ENCODE assay signal across 8 mouse cellular contexts in genomic region chr13:52501686-52502085, GRCm38 (mm10). TPM values are rescaled to one million over a fixed set of nuclear protein-coding genes. Genes with fewer than 3 reads are reported as not detected.
A peak's percentile ranks its signal among the peaks of the same experiment; 100 is the strongest.
DNase-seq lines count a peak whose midpoint lies in the region; ATAC-seq and TF ChIP-seq lines count a peak whose summit lies in the region.

No protein-coding gene starts in this region.

- H3K9me3 ChIP-seq in midbrain, postnatal 0 days (ENCODE audit: low read length) = no peaks in the 10 kb centered on the region
- no peaks in the 10 kb centered on the region for H3K9me3 ChIP-seq in midbrain, embryonic 11.5 days (ENCODE audit: control insufficient read depth, low read length)
- no peaks in the 10 kb centered on the region for H3K9me3 ChIP-seq in lung, embryonic 16.5 days (ENCODE audit: control insufficient read depth, low read length)

- intact Hi-C loops in heart, postnatal 14 days (cut with DNase I) = no loop called here

- TF ChIP-seq CTCF in midbrain, postnatal 0 days (IDR thresholded peaks at IDR 0.05) = no peak

- H3K27ac ChIP-seq in midbrain, postnatal 0 days (ENCODE audit: low read depth, low read length) = peak overlapping the region; percentile 8; the same call in 1 of the 2 replicates
- no peak overlapping the region for H3K27ac ChIP-seq in midbrain, embryonic 11.5 days (ENCODE audit: low read depth, low read length)
- H3K27ac ChIP-seq in lung, embryonic 16.5 days (ENCODE audit: low read length) = no peak overlapping the region

- WGBS in midbrain, postnatal 0 days = 56% methylated on average over 8 of the region's 8 CpGs
- WGBS in midbrain, embryonic 11.5 days = 94% methylated on average over 8 of the region's 8 CpGs
- 51% methylated on average over 8 of the region's 8 CpGs for WGBS in lung, embryonic 16.5 days

- H3K27me3 ChIP-seq in midbrain, postnatal 0 days (ENCODE audit: insufficient read depth, low read length) = no peaks in the 10 kb centered on the region
- H3K27me3 ChIP-seq in midbrain, embryonic 11.5 days (ENCODE audit: control insufficient read depth, insufficient read depth, low read length) = no peaks in the 10 kb centered on the region
- no peaks in the 10 kb centered on the region for H3K27me3 ChIP-seq in lung, embryonic 16.5 days (ENCODE audit: control insufficient read depth, insufficient read depth, low read depth, low read length)

- H3K4me1 ChIP-seq in midbrain, postnatal 0 days (ENCODE audit: insufficient read depth, low read length) = no peaks in the 10 kb centered on the region
- no peaks in the 10 kb centered on the region for H3K4me1 ChIP-seq in midbrain, embryonic 11.5 days (ENCODE audit: control insufficient read depth, insufficient read depth, low read length)
- no peaks in the 10 kb centered on the region; the same call in 1 of the 2 replicates for H3K4me1 ChIP-seq in lung, embryonic 16.5 days (replicated peaks; ENCODE audit: control insufficient read depth, insufficient read depth, low read length)

- peak; percentile 68 for DNase-seq in midbrain, postnatal 0 days (ENCODE audit: low spot score)
- no peak for DNase-seq in midbrain, embryonic 11.5 days (ENCODE audit: low spot score, missing footprints)
- peak; percentile 39 to 49 for DNase-seq in heart, postnatal 14 days
- no peak for DNase-seq in natural killer cell, adult 2 months (ENCODE audit: low spot score in 2 of 2)
- DNase-seq in testis, postnatal 10 days (ENCODE audit: low spot score) = no peak
- DNase-seq in T-cell, adult 2 months (ENCODE audit: low spot score) = no peak

- no peak overlapping the region for H3K4me3 ChIP-seq in midbrain, postnatal 0 days (ENCODE audit: low read depth, low read length)
- no peak overlapping the region for H3K4me3 ChIP-seq in midbrain, embryonic 11.5 days (ENCODE audit: low read depth, low read length)
- no peak overlapping the region for H3K4me3 ChIP-seq in lung, embryonic 16.5 days (ENCODE audit: low read length)

- H3K4me2 ChIP-seq in midbrain, postnatal 0 days (ENCODE audit: low read depth, low read length, poor library complexity, severe bottlenecking) = no peak overlapping the region
- no peak overlapping the region for H3K4me2 ChIP-seq in midbrain, embryonic 11.5 days
- H3K4me2 ChIP-seq in lung, embryonic 16.5 days (ENCODE audit: low read depth, low read length) = no peak overlapping the region

- no peak for ATAC-seq in midbrain, postnatal 0 days (ENCODE audit: low FRiP score)
- no peak for ATAC-seq in midbrain, embryonic 11.5 days (ENCODE audit: low FRiP score)
- peak; percentile 95 for ATAC-seq in frontal cortex, adult (ENCODE audit: low TSS enrichment)
- peak; percentile 38; the same call in 1 of the 2 replicates for ATAC-seq in lung, embryonic 16.5 days (ENCODE audit: low read depth)

- no peak overlapping the region for H3K9ac ChIP-seq in midbrain, postnatal 0 days (replicated peaks; ENCODE audit: low read length, poor library complexity, severe bottlenecking)
- no peak overlapping the region for H3K9ac ChIP-seq in midbrain, embryonic 11.5 days (ENCODE audit: low read length)
- H3K9ac ChIP-seq in lung, embryonic 16.5 days (ENCODE audit: low read length) = no peak overlapping the region

- H3K36me3 ChIP-seq in midbrain, postnatal 0 days (ENCODE audit: insufficient read depth, low read length) = no peaks in the 10 kb centered on the region
- no peaks in the 10 kb centered on the region for H3K36me3 ChIP-seq in midbrain, embryonic 11.5 days (ENCODE audit: control insufficient read depth, insufficient read depth, low read length)
- no peaks in the 10 kb centered on the region for H3K36me3 ChIP-seq in lung, embryonic 16.5 days (ENCODE audit: control insufficient read depth, insufficient read depth, low read length)

RNA-seq across cellular contexts. Expression of gene Diras2, which starts 29.4 kb away (rescaled TPM):
- total RNA-seq in midbrain, postnatal 0 days (2014; rRNA removed) = 57.1 and 68.2 TPM in 2 replicates
- 6.8 and 7.0 TPM in 2 replicates for polyA plus RNA-seq in midbrain, postnatal 0 days (2015; fragmentation: Nextera tagmentation; extraction: Ambion mirVana)
- 0.08 and 0.16 TPM in 2 replicates for polyA plus RNA-seq in midbrain, embryonic 11.5 days (2014; fragmentation: Nextera tagmentation; extraction: Ambion mirVana)
- under 1 TPM; 0.33 to 0.54 TPM for total RNA-seq in heart, postnatal 14 days (2021)
- polyA plus RNA-seq in lung, embryonic 16.5 days (2015; fragmentation: Nextera tagmentation; extraction: Ambion mirVana) = 0.20 and 0.35 TPM in 2 replicates

Comparison
In these comparisons a context has a peak if more than half of its experiments do, and no peak if none do; other contexts are left out.
1. DNase-seq: peak in midbrain, postnatal 0 days (single experiment) and heart, postnatal 14 days (2 of 2); none in midbrain, embryonic 11.5 days (single experiment), natural killer cell, adult 2 months (0 of 2), testis, postnatal 10 days (single experiment) and T-cell, adult 2 months (single experiment).
2. ATAC-seq: peak in frontal cortex, adult (single experiment) and lung, embryonic 16.5 days (single experiment); none in midbrain, postnatal 0 days (single experiment) and midbrain, embryonic 11.5 days (single experiment).